Mouse (Mus musculus): ENCODE results near the gene Col2a1.

- no peak for TF ChIP-seq POLR2A (IDR thresholded peaks at IDR 0.05; ENCODE audit: borderline replicate concordance, insufficient read depth, low read length)
- TF ChIP-seq CTCF (IDR thresholded peaks at IDR 0.05; ENCODE audit: borderline replicate concordance, insufficient read depth, low read depth, low read length), result no peak
These were observed 25.3 kb upstream of the Col2a1 start for GRCm38 (mm10) chr15:98029798-98030197.

Measured in cerebellum, adult 2 months (tissue).